Mouse (Mus musculus) lung, adult 2 months (tissue): Measurements from ENCODE around the gene Ydjc.

Experiments
- CTCF ChIP-seq: fragments of 200-500 bp; IDR thresholded peaks from 2 replicates; pipeline ENCODE4 v1.5.1; 2011; ENCODE audit warnings: mild to moderate bottlenecking, low read length, control low read depth; ENCODE audit not compliant: insufficient read depth
- POLR2A ChIP-seq: fragments of 200-500 bp; IDR thresholded peaks from 2 replicates; pipeline ENCODE4 v1.6.1; 2011; ENCODE audit warnings: low read depth, mild to moderate bottlenecking, control low read depth, low read length, borderline replicate concordance; ENCODE audit errors: extremely low read depth

- TF ChIP-seq CTCF (no peak), POLR2A (no peak)
Measured at GRCm38 (mm10) chr16:17182136-17182535, 37.7 kb downstream of the Ydjc start.
